Mouse (Mus musculus): Measurements from ENCODE around the gene Dars2. TPM values are rescaled to one million over a fixed set of nuclear protein-coding genes. Genes with fewer than 3 reads are reported as not detected.

Gene Dars2
- polyA plus RNA-seq, 1 experiment from 2014 or later = 26.1 TPM

DNA sequence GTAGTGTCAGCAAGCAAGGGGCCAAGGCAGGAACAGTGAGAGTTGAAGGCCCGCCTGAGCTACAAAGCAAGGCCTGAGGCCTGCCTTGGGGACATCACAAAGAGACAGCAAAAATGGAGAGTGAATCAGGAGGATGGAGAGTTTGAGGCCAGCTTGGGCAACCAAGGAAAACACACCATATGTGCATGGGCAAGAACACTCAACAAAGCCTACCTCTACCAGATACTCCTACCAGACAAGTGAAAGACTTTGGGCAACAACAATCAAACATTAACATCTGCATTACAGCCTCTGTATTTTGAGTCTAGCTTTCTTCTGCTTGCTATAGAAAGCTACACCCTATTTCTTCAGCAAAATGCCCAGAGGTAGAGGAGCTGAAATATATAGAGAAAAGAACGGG is 62.4 kb downstream of the Dars2 start:
- Histone ChIP-seq H3K9ac (replicated peaks; ENCODE audit: low read depth, low read length) (no peak overlapping the region), H3K9me3 (ENCODE audit: control insufficient read depth, low read depth, low read length) (no peaks in the 10 kb centered on the region), H3K4me2 (replicated peaks; ENCODE audit: low read depth, low read length) (no peak overlapping the region), H3K36me3 (ENCODE audit: control insufficient read depth, insufficient read depth, low read length) (peaks cover 10% of the 10 kb centered on the region), H3K27me3 (ENCODE audit: control insufficient read depth, insufficient read depth, low read length) (no peaks in the 10 kb centered on the region), H3K4me3 (ENCODE audit: low read depth, low read length) (no peak overlapping the region), H3K27ac (ENCODE audit: low read length) (no peak overlapping the region), H3K4me1 (ENCODE audit: control insufficient read depth, insufficient read depth, low read length) (no peaks in the 10 kb centered on the region)
- WGBS = 100% methylated on average over 2 of the region's 2 CpGs
- ATAC-seq (ENCODE audit: insufficient number of reproducible peaks, insufficient read depth, low FRiP score, low read depth) = no peak

DNA sequence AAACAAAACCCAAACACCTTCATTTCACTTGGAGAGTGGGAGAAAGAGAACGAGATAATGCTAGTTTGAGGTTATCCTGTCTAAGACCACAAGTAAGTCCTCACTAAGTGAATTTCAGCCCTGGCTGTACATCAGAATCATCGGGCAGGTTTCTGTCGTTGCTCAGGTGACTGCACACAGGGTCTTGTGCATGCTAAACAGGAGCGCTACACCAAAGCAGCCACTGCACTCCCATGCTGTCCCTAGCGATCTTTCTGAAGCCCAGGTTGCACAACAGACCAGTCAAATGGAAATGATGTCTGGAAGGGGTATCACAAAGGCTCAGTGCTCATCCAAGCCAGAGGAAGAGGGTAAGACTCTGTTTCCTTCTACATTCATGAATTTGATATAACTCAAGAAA is 64.0 kb downstream of the Dars2 start:
- ATAC-seq (ENCODE audit: insufficient number of reproducible peaks, insufficient read depth, low FRiP score, low read depth) = no peak
- no peaks in the 10 kb centered on the region for H3K27me3 ChIP-seq (ENCODE audit: control insufficient read depth, insufficient read depth, low read length)

DNA sequence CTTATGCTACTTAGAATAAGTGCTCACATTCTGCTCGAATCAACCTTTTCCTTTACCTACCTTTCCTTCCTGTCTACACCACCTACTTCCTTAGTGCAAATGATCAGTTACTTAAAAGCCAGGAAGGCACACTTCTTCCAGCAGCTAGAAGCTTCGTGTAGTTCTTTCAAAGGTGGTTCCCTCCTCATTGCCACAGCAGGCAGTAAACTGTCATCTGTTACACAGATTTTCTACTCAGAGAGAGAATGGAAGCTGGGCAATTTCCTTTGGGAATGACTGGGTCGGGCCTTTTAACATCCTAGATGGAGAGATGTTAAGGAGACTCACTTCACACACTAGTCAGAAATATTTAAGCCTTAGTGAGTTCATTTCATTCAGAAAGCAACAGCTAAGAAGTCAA is 64.9 kb downstream of the Dars2 start:
- Histone ChIP-seq H3K4me3 (ENCODE audit: low read depth, low read length) (no peak overlapping the region), H3K36me3 (ENCODE audit: control insufficient read depth, insufficient read depth, low read length) (no peaks in the 10 kb centered on the region; the same call in 1 of the 2 replicates), H3K27me3 (ENCODE audit: control insufficient read depth, insufficient read depth, low read length) (no peaks in the 10 kb centered on the region), H3K9me3 (ENCODE audit: control insufficient read depth, low read depth, low read length) (no peaks in the 10 kb centered on the region), H3K9ac (replicated peaks; ENCODE audit: low read depth, low read length) (no peak overlapping the region), H3K27ac (ENCODE audit: low read length) (no peak overlapping the region), H3K4me2 (replicated peaks; ENCODE audit: low read depth, low read length) (no peak overlapping the region), H3K4me1 (ENCODE audit: control insufficient read depth, insufficient read depth, low read length) (no peaks in the 10 kb centered on the region)
- ATAC-seq (ENCODE audit: insufficient number of reproducible peaks, insufficient read depth, low FRiP score, low read depth) = no peak
- WGBS = 82% methylated on average over 3 of the region's 3 CpGs

More for the DNA sequence above, 64.0 kb downstream of the Dars2 start:
- H3K4me3 ChIP-seq (ENCODE audit: low read depth, low read length) = no peak overlapping the region
- H3K4me2 ChIP-seq (replicated peaks; ENCODE audit: low read depth, low read length) = no peak overlapping the region
- 83% methylated on average over 5 of the region's 5 CpGs for WGBS
- no peaks in the 10 kb centered on the region for H3K4me1 ChIP-seq (ENCODE audit: control insufficient read depth, insufficient read depth, low read length)
- H3K36me3 ChIP-seq (ENCODE audit: control insufficient read depth, insufficient read depth, low read length) = no peaks in the 10 kb centered on the region; the same call in 1 of the 2 replicates
- no peak overlapping the region for H3K27ac ChIP-seq (ENCODE audit: low read length)
- H3K9me3 ChIP-seq (ENCODE audit: control insufficient read depth, low read depth, low read length) = no peaks in the 10 kb centered on the region
- H3K9ac ChIP-seq (replicated peaks; ENCODE audit: low read depth, low read length) = no peak overlapping the region

DNA sequence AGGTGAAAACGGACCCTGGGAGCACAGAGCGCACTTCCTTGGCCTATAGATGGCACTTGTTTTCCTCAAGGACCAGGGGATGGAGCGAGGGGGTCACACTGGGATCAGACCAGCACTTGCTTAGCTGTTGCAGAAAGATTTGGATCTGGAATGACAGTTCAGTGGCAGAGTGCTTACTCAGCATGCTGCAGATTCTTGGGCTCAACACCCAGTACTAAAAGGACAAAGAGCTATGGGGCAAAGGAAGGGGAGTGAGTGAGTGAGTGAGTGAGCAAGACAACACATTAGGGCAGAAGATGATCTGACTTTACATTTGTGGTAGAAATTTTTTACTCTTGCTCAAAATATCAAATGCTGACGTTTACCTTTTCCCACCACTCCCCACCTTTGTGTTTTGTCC is 65.5 kb downstream of the Dars2 start:
- H3K4me2 ChIP-seq (replicated peaks; ENCODE audit: low read depth, low read length) = no peak overlapping the region
- no peaks in the 10 kb centered on the region for H3K9me3 ChIP-seq (ENCODE audit: control insufficient read depth, low read depth, low read length)
- ATAC-seq (ENCODE audit: insufficient number of reproducible peaks, insufficient read depth, low FRiP score, low read depth) = no peak

DNA sequence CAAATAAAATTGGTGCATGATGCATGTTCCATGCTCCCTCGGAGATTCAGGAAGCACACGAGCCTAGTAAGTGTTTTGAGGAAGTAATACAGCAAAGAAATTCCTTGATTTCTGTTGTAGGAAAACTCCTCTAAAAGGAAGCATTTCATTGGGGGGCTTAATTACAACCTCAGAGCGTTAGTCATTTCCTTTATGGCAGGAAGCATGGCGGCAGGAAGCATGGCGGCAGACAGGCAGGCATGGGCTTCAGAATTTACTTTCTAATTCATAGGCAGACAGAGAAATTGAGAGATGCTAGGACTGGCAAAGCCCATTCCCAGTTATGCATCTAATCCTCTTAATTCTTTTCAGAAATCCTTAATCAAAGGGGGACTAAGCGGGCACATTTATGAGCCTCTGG is 76.6 kb downstream of the Dars2 start:
- Histone ChIP-seq H3K4me1 (ENCODE audit: control insufficient read depth, insufficient read depth, low read length) (no peaks in the 10 kb centered on the region), H3K9ac (replicated peaks; ENCODE audit: low read depth, low read length) (no peak overlapping the region), H3K9me3 (ENCODE audit: control insufficient read depth, low read depth, low read length) (no peaks in the 10 kb centered on the region), H3K27ac (ENCODE audit: low read length) (no peak overlapping the region), H3K4me2 (replicated peaks; ENCODE audit: low read depth, low read length) (no peak overlapping the region), H3K27me3 (ENCODE audit: control insufficient read depth, insufficient read depth, low read length) (no peaks in the 10 kb centered on the region), H3K4me3 (ENCODE audit: low read depth, low read length) (no peak overlapping the region), H3K36me3 (ENCODE audit: control insufficient read depth, insufficient read depth, low read length) (no peaks in the 10 kb centered on the region)
- ATAC-seq (ENCODE audit: insufficient number of reproducible peaks, insufficient read depth, low FRiP score, low read depth) = no peak
- 84% methylated on average over 6 of the region's 6 CpGs for WGBS

More for the DNA sequence above, 65.5 kb downstream of the Dars2 start:
- H3K4me1 ChIP-seq (ENCODE audit: control insufficient read depth, insufficient read depth, low read length) = no peaks in the 10 kb centered on the region
- H3K9ac ChIP-seq (replicated peaks; ENCODE audit: low read depth, low read length) = no peak overlapping the region
- no peak overlapping the region for H3K4me3 ChIP-seq (ENCODE audit: low read depth, low read length)
- H3K27me3 ChIP-seq (ENCODE audit: control insufficient read depth, insufficient read depth, low read length) = no peaks in the 10 kb centered on the region
- H3K36me3 ChIP-seq (ENCODE audit: control insufficient read depth, insufficient read depth, low read length) = no peaks in the 10 kb centered on the region; the same call in 1 of the 2 replicates
- H3K27ac ChIP-seq (ENCODE audit: low read length) = no peak overlapping the region
- 70% methylated on average over 4 of the region's 4 CpGs for WGBS

Other genes starting within 250 kb of the Dars2 start
- gene Rc3h1, start 164.2 kb downstream of the Dars2 start, polyA plus RNA-seq (2014; fragmentation: Nextera tagmentation; extraction: Ambion mirVana) = 14.5 and 15.0 TPM in 2 replicates
- 2.0 and 2.4 TPM in 2 replicates for gene Serpinc1, start 92.1 kb downstream of the Dars2 start, polyA plus RNA-seq (2014; fragmentation: Nextera tagmentation; extraction: Ambion mirVana)
- 12.7 and 14.1 TPM in 2 replicates for gene Zbtb37, start 35.8 kb downstream of the Dars2 start, polyA plus RNA-seq (2014; fragmentation: Nextera tagmentation; extraction: Ambion mirVana)
- gene Cenpl, start 55 bp upstream of the Dars2 start, polyA plus RNA-seq (2014; fragmentation: Nextera tagmentation; extraction: Ambion mirVana) = 28.7 and 32.7 TPM in 2 replicates
- 18.9 and 19.0 TPM in 2 replicates for gene Klhl20, start 60.9 kb upstream of the Dars2 start, polyA plus RNA-seq (2014; fragmentation: Nextera tagmentation; extraction: Ambion mirVana)
- 1.6 and 1.9 TPM in 2 replicates for gene Ankrd45, start 72.0 kb upstream of the Dars2 start, polyA plus RNA-seq (2014; fragmentation: Nextera tagmentation; extraction: Ambion mirVana)
- gene Tex50, start 88.7 kb upstream of the Dars2 start, polyA plus RNA-seq (2014; fragmentation: Nextera tagmentation; extraction: Ambion mirVana) = not detected in 2 replicates
- 396 and 432 TPM in 2 replicates for gene Prdx6, start 180.6 kb upstream of the Dars2 start, polyA plus RNA-seq (2014; fragmentation: Nextera tagmentation; extraction: Ambion mirVana)